Mouse (Mus musculus): ENCODE measurements around the gene Slc6a13. TPM values are rescaled to one million over a fixed set of nuclear protein-coding genes. Genes with fewer than 3 reads are reported as not detected.

The Slc6a13 gene
- 10 to 100 TPM in 1 of 2 experiments, 1 to 10 TPM in 1; 8.3 to 13.5 TPM for total RNA-seq (2021)
- long read RNA-seq, experiment 1, transcript Slc6a13-201 (15 exons, 2,234 nt): major isoform, 10 of 16 reads
- long read RNA-seq, experiment 1, partial matches to known transcripts: 4 of 16 reads
- long read RNA-seq, experiment 1, other reads (novel, unspliced or antisense): 2 of 16 reads
- long read RNA-seq, experiment 2, transcript Slc6a13-201 (15 exons, 2,234 nt): major isoform, 8 of 11 reads
- long read RNA-seq, experiment 2, partial matches to known transcripts: 1 of 11 reads
- long read RNA-seq, experiment 2, other reads (novel, unspliced or antisense): 2 of 11 reads

DNA sequence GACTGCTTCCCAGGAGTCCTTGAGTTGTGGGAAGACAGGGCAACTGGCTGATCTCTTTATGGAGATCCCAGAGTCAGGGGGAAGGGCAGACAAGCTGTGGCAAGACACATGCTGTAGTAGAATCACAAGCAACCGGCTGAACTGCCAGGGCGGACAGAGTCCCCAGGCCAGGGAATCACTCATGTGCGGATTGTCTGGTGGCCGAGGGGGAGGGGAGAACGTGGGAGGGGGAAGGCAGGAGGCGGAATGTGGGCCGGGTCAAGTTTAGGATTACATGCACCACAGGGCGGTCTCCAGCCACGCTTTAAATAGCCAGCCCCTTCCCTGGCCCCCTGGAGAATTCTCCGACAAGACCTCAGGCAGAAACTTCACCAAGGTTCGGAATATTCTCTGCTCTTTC lies at the start of gene Slc6a13:
Gene Slc6a13 (plus strand): TSS at position 274 of the 400 bp plus-strand sequence.
- DNase-seq (ENCODE audit: low spot score in 2 of 2): no peak
- no peak within 1 kb of the TSS for H3K27ac ChIP-seq
- no peak for TF ChIP-seq CTCF (conservative IDR thresholded peaks at IDR 0.05)
- H3K4me3 ChIP-seq: no peak within 1 kb of the TSS

DNA sequence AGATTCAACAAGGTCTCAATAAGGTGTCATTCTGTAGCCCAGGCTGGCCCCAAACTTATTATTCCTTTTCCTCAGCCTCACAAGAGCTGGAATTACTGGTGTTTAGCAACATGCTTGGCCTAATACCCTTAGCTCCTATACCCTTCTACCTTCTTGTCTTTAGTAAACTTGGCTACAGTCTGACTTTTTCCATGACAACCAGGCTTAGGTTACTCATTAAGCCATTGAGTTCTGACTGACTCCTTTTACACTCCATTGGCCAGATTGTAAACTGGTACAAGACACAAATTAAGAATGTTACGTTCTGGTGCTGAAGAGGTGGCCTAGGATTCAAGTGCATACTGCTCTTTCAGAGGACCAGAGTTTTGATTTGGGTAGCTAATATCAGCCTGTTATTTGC lies 49.6 kb upstream of the Slc6a13 start:
- no peak for TF ChIP-seq CTCF (conservative IDR thresholded peaks at IDR 0.05)
- no peak overlapping the region for H3K27ac ChIP-seq
- DNase-seq (ENCODE audit: low spot score in 2 of 2): no peak
- H3K4me3 ChIP-seq: no peak overlapping the region

DNA sequence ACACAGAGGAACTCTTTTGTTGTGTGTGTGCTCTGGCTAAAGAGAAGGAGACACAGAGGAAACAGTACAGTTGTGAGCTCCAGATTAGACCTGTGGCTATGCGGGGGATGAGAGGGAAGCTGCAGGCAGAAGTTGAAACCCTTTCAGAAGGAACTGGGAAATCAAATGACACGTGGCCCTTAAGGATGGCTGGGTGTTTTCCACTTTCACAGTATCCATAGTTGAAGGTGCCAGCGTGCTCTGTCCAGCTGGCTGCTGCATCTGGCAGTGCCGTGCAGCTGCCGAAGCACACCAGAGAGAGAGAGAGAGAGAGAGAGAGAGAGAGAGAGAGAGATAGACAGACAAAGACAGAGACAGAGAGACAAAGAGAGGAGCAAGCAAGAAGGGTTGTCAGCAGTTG lies 48.8 kb upstream of the Slc6a13 start:
- Histone ChIP-seq H3K4me3 (no peak overlapping the region), H3K27ac (no peak overlapping the region)
- TF ChIP-seq CTCF (conservative IDR thresholded peaks at IDR 0.05): no peak
- no peak for DNase-seq (ENCODE audit: low spot score in 2 of 2)

- peak; percentile 89 for TF ChIP-seq CTCF (conservative IDR thresholded peaks at IDR 0.05)
- Histone ChIP-seq H3K4me3 (no peak overlapping the region), H3K27ac (no peak overlapping the region)
- peak; percentile 60 to 84 for DNase-seq (ENCODE audit: low spot score in 2 of 2)
Observed at GRCm38 (mm10) chr6:121260548-121260947, 39.5 kb upstream of the Slc6a13 start.

GRCm38 (mm10) chr6:121261233-121261632 lies 38.8 kb upstream of the Slc6a13 start:
- DNase-seq (ENCODE audit: low spot score in 2 of 2): no peak
- no peak for TF ChIP-seq CTCF (conservative IDR thresholded peaks at IDR 0.05)

DNA sequence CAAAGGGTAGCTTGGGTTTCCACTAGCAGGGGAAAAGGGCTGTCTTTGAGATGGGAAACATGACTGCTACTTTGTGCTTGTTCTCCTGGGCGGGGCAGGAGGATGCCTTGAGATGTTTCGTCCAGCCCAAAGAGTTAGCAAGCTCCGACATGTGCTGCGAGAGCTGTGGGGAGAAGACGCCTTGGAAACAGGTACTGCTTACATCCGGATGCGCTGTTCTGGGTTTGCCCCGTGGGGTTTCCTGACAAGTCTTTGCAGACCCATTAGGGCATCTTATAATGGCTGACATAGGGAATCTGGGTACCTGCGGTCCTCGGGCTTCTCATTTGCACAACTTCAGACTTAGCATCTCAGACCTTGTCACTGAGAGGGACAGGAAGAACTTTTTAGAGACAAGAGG lies 38.0 kb upstream of the Slc6a13 start:
- DNase-seq (ENCODE audit: low spot score in 2 of 2): no peak
- no peak for TF ChIP-seq CTCF (conservative IDR thresholded peaks at IDR 0.05)
- Histone ChIP-seq H3K27ac (no peak overlapping the region), H3K4me3 (no peak overlapping the region)

More at GRCm38 (mm10) chr6:121261233-121261632, 38.8 kb upstream of the Slc6a13 start:
- Histone ChIP-seq H3K27ac (no peak overlapping the region), H3K4me3 (no peak overlapping the region)

DNA sequence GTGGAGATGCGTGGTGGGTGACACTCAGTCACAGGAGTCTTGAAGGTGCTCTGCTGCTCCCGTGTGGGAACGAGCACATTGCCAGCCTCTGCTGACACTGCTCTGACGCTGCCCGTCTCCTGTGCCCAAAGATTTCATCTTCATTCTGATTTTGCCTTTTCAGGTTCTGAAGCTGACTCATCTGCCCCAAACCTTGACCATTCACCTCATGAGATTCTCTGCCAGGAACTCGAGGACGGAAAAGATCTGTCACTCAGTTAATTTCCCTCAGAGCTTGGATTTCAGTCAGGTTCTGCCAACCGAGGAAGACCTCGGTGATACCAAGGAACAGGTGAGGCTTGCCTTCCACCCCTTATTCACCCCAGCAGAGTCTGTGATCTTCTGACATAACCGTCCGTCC lies 37.5 kb upstream of the Slc6a13 start:
- no peak for DNase-seq (ENCODE audit: low spot score in 2 of 2)
- no peak for TF ChIP-seq CTCF (conservative IDR thresholded peaks at IDR 0.05)
- Histone ChIP-seq H3K27ac (no peak overlapping the region), H3K4me3 (no peak overlapping the region)

GRCm38 (mm10) chr6:121270156-121270555 lies 29.9 kb upstream of the Slc6a13 start:
- DNase-seq (ENCODE audit: low spot score in 2 of 2): no peak
- Histone ChIP-seq H3K27ac (no peak overlapping the region), H3K4me3 (no peak overlapping the region)
- no peak for TF ChIP-seq CTCF (conservative IDR thresholded peaks at IDR 0.05)

DNA sequence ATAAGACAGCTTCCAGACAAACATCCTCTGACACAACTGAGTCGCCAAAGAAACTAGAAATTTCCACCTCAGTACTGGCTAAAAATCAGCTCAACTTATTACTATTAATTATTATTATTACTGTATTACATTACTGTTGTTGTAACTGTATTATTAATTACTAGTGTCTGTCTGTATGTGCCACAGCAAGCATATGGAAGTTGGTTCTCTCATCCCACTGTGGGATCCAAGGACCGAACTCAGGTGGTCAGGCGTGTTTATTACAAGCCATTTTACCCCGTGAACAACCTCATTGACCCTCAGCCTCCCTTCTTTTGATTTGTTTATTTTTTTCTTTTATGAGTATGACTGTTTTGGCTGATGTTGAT lies 28.3 kb upstream of the Slc6a13 start:
- no peak for DNase-seq (ENCODE audit: low spot score in 2 of 2)
- TF ChIP-seq CTCF (conservative IDR thresholded peaks at IDR 0.05): no peak
- no peak overlapping the region for H3K27ac ChIP-seq
- H3K4me3 ChIP-seq: no peak overlapping the region

- TF ChIP-seq CTCF (conservative IDR thresholded peaks at IDR 0.05): peak; percentile 98
- peak overlapping the region; percentile 53 for H3K27ac ChIP-seq
Observed at GRCm38 (mm10) chr6:121272075-121272800, 27.8 kb upstream of the Slc6a13 start.

DNA sequence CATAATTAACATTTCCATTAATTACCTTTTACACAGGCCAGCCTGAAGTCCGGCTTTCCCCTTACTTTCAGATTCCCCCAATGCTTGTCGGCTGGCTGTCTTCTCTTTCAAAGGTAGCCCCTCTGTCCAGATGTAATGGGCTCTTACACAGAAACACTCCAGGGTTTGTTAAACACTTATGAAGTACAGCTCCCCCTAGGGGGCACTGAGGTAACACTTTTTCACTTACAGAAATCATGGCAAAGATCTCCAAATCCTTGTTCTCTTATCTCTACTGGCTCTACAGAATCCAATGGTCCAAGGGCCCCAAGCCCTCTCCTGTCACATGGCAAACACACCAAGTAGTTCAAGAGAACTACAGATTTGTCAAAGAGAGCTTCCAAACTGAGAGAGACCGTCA lies 25.7 kb upstream of the Slc6a13 start:
- H3K4me3 ChIP-seq: no peak overlapping the region
- TF ChIP-seq CTCF (conservative IDR thresholded peaks at IDR 0.05): peak; percentile 84
- no peak overlapping the region for H3K27ac ChIP-seq
- DNase-seq (ENCODE audit: low spot score in 2 of 2): peak in 1 of 2 experiments; percentile 21

More at GRCm38 (mm10) chr6:121272075-121272800, 27.8 kb upstream of the Slc6a13 start:
- DNase-seq (ENCODE audit: low spot score in 2 of 2): peak; percentile 66 to 84
- peak overlapping the region; percentile 60 for H3K4me3 ChIP-seq

GRCm38 (mm10) chr6:121284132-121284531 lies 15.9 kb upstream of the Slc6a13 start:
- H3K27ac ChIP-seq: no peak overlapping the region
- H3K4me3 ChIP-seq: no peak overlapping the region
- no peak for TF ChIP-seq CTCF (conservative IDR thresholded peaks at IDR 0.05)
- no peak for DNase-seq (ENCODE audit: low spot score in 2 of 2)

DNA sequence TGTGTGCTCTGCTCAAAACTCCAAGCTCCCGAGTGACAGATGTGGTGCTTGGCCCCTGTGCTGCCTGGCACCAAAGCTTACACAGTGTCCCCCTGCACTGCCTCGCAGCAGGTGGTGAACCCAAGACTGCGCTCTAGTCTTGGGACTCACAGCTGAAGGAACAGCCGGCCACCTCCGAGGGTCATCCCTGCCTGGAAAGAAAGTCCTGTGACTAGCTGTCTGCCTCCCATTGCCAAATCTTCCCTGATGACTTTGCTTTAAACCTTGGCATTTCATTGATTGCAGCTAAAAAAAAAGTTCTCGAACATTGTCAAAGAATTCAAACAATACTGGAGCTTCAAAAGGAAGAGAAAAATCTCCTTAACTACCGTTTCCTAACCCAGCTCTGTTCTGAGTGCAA lies 710 bp upstream of the Slc6a13 start:
- no peak overlapping the region for H3K27ac ChIP-seq
- H3K4me3 ChIP-seq: no peak overlapping the region
- TF ChIP-seq CTCF (conservative IDR thresholded peaks at IDR 0.05): no peak
- DNase-seq (ENCODE audit: low spot score in 2 of 2): no peak

DNA sequence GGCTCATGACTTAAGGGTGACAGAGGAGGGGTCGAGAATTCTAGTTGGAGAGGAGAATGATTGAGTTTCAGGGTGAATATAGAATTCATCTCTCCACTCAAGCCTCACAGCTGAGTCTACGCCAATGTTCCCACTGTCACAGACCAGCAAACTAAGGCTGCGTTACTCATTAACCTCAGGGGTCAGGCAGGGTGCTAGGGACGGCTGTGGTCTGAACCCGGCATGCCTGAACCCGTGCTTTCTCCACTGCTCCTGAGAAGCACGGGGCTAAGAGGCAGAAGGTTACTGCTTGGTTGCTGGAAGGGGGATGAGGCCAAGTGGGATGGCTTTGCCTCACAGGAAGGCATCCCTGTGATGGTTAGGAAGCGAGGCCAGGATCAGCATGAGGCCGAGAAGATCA lies 477 bp downstream of the Slc6a13 start:
- DNase-seq (ENCODE audit: low spot score in 2 of 2): no peak
- no peak overlapping the region for H3K27ac ChIP-seq
- no peak for TF ChIP-seq CTCF (conservative IDR thresholded peaks at IDR 0.05)
- no peak overlapping the region for H3K4me3 ChIP-seq
